Mouse (Mus musculus): ENCODE data around the gene Rbm19.

Gene Rbm19

DNA sequence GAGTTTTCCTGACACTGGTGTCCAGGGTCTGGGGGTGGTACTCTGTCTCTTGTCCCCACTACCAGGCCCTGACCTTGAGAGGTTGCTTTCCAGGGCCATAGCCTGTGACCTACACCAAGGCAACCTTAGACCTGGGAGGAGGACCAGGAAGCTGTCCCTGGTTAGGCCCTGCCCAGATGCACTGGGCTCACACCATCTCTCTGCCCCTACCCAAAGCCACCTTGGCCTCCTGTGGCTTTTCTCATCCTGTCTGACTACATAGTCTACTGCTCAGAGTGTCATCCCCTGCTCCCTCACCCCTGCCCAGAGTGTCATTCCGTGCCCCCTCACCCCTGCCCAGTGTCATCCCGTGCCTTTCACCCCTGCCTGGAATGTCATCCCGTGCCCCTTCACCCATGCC is 19.6 kb downstream of the Rbm19 start:
- no peak for DNase-seq

DNA sequence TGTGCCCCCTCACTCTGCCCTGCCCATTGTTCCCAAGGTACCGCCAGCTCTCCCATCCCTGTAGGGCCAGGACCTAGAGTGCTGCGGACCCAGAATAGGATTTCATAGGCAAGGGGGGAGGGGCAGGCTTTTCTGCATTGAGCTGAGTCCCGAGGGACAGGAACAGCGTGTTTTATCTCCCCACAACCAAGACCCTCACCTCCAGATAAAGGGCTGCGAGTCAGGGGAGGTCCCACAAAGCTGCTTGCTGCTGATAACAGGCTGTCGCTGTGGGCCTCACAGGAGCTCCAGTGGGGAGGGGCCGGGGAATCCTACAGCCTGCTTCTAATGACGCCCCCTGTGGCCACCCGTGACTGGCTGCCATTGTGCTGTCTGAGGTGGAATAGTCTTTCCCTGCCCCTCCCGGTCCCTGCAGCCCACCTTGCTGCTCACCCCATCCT is 20.0 kb downstream of the Rbm19 start:
- no peak for DNase-seq

DNA sequence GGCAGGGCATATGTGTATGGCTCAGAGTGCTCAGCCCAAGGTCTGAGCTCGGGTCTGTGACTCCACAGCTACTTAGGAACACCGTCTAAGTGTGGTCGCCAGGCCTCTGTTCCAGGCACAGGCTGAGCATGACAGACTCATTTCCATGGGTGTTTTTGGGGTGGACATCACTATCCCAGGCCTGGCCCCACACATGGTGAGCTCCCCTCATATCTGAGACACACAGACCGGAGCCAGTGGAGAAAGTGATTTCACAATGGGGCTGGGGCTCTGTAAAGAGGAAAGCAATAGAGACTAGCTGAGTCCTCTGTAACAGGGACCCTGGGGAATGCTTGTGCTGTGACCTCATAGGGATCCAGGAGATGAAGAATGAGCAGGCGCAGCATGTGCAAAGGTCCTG is 20.8 kb downstream of the Rbm19 start:
- DNase-seq = no peak

DNA sequence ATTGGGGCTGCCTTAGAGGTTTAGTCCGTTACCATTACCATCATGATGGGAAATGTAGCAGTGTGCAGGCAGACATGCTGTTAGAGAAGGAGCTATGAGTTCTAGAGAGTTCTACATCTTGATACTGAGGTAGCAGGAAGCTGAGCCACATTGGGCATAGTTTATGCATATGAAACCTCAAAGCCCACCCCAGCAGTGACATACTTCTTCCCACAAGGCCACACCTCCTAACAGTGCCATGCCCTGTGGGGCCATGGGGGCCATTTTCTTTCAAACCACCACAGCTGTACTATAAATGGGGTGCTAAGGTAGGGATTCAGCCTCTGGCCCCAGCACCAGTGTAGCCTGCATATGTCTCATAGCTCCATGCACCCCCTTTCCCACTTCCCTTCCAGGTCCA is 21.6 kb downstream of the Rbm19 start:
- no peak for DNase-seq

DNA sequence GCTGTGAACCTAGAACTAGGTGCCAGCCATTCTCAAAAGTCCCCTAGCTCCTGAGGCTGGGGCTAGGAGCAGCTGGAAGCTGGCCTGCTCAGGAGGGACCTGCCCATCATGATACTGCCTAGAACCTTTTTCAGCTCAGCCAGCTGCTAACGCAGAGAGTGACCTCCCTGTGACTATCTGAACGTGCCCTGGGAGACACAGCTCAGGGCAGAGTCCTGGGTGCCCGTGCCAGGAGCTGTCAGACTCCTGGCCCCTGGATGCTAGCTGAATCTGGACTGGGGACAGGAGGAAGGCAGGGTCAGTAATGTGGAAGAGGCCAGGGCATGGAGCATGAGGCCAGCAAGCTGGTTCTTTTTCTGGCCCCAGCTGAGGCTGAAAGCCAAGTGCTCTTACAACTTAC is 22.1 kb downstream of the Rbm19 start:
- no peak for DNase-seq

DNA sequence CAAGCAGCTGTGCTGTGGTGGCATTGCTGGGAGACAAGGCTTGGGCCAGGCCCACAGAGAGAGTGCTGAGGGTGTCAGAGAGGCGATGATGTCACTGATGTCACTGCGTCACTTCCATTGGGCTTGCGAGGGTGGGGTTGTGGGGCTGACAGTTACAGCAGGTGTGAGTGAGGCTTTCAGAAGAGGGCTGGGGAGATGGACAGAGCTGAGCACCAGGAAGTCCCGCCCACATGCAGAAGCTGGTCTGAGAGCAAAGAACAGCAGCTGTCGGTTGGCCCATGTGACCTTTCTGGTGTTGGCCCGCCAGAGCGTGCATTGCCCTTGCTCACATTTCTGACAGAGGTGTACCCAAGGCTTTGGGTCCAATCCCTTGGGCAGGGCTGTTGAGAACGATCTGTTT is 23.0 kb downstream of the Rbm19 start:
- no peak for DNase-seq

DNA sequence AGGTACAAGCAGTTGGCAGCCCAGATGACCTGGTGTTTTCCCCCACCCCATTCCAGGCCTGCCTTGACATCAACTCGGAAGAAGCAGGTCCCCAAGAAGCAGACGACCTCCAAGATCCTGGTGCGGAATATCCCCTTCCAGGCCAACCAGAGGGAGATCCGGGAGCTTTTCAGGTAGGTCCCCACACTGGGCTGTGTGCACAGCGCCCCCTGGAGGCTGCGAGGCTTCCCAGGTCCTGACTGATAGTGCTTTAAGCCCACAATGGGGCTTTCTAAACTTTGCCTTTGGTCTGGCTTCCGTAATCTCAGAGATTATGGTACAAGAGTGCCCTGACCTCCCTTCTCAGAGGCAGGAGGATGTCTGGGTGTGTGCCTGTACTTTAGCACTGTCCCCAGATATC is 27.7 kb downstream of the Rbm19 start:
- peak; percentile 13 for DNase-seq

DNA sequence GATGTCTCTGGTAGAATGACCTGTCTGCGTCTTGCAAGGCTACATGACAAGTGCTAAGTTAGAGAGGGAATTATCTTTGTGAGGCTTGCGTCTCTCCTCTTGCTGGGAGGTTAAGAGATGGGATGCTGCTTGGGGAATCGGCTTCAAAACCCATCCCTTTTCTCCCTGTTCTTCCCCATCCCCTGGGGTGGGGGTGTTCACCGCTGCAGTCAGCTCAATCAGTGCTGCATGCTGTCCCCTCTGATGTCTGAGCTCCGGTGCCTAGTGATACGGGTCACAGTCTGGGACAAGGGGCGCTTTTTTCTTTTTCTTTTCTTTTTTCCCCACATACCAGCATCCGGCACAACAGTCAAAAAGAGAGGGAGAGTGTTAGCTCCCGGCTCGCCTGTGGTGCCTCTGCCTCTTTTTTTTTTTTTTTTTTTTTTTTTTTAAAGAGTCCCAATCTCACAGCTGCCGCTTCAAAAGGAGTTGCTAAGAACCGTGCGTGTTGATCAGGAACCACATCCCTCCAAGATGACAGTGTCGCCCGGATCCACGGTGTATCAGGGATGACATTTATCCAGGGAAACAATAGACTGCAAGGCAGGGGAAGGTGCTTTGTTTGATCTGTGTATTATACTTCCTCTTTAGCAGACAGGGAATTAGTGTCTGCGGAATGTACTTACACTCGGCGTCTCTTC is 29.2 kb downstream of the Rbm19 start:
- no peak for DNase-seq

DNA sequence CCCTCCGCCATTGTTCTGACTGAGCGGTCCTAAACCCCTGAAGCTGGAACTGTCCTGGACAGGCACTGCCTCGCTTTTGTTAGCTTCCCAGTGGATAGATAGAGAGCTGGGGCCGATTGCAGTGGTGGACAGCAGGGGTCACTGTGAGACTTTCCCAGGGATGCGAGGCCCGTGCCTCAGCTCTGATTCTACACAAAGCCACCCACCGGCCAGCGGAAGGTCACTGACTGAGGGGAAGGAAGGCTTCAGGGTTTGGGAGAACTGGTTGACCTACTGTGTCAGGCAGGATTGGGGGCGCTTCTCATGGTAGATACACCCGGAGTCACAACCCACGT is 29.8 kb downstream of the Rbm19 start:
- DNase-seq = peak; percentile 49

DNA sequence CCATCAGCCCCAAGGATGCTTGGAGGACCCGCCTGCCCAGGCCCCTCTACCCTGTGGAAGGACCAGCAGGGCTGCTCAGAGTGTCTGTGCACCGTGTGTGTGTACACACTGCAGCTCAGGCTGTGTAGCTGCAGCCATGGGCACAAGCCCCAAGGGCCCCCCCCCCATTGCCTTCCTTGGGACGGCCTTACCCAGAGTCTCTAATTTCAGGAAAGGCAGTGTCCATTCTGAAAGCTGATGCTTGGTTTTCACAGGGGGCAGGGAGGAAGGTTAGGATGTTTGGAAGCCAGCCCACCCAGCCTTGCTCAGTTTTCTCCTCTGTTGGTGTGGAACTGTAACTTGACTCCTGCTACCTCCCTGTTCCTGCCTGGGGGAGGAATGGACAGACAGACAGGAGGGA is 30.6 kb downstream of the Rbm19 start:
- no peak for DNase-seq

DNA sequence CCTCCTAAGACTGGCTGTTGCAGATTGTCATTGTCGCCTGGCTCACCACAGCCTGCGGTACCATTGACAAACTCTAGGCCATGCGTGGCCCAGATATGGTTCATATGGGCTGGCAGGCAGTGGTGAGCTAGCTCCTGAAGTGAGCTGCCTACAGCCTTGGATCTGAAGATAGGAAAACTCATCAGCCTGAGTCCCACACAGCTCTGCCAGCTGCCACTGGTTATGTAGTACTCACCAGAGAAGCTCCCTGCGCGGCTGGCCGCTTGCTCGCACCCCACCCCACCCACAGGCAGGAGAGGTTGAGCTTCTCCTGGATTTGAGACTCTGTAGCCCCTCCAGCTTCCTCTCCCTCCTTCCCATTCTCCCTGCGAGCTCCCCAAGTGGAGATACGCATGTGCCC is 32.0 kb downstream of the Rbm19 start:
- DNase-seq = no peak

DNA sequence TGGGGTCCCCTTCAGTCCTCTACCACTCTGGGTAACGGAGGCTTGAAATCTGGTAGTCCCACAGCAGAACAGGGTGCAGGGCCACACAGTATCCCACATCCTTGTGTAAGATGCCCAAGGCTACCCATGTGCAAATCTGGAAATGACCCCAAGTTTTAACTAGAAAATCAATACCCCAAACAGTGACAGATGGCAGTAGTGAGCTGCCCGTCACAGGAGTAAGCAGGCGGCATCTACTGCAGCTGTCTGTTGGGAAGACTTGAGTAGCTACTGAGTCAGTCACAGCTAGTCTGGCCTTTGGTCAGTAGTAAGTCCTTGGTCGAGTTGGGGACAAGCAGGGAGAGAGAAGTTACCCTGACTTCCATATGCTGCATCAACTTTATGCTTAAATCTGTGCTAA is 34.9 kb downstream of the Rbm19 start:
- no peak for DNase-seq

DNA sequence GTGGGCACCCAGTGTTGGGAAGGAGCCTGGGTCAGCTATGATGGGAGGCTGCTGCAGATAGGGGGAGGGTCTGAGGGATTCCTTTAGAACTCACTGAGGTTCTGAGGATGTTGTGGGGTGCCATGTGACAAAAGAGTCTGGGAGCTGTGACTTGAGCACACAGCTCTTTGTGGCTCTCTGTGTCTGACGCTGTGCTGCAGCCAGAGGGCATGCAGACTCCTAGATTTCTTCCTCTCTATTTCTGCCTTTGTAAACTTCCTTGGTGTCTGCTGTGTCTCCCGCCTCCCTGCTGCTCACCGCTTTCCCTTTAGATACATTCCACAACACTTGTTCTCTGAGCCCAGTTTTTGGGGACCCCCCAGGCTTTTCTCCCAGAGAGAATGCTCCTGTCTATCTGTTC is 36.9 kb downstream of the Rbm19 start:
- DNase-seq = no peak

DNA sequence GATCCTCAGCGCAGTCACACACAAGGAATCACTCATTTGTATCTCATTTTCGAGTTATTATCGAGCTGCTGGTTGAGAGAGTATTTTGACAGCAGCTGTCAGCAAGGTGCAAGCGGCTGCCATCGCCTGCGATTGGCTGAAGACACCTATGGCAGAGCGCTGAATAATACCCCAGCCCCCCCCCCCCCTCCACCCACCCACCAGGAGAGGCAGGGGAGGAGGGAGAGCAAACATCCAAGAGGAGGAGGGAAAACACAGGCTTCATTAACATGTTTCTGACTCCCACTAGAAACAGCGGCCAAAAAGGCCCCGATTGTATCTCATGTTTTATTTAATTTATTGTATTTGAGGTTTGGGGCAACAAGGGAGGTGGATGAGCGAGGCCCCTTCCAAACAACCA is 39.4 kb downstream of the Rbm19 start:
- DNase-seq = no peak

DNA sequence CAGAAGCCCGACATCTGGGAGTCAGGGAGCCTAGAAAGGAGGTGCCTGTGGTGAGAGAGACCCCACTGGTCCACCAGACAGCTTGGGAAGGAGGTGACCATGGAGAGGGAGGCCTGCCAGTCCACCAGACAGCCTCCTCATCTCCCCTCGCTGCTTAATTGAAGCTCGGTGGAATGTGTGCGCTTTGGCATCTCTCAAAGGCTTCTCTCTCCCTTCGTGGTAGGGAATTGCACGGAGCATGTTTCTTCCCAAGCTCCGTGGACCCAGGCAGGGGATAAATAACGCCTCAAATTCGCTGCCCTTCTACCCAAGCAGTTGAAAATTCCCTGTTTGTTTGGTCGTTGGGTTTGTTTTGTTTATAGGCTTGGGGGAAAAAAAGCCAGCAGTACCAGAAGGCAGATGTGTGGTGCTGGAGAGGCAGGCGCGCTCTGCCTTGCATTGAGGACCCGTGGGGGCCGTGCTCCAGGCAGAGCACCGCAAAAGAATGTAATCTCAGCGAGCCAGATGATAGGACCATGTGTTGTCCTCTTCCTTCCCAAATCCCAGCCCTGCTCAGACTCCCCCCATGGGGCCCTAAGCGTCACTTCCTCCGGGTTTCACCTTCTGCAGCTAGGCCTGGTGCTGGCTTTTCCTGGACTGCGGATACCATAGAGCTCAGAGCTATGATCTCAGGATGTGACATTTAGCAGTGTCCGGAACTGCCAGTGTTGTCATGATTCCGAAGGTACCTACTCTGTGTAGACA is 40.1 kb downstream of the Rbm19 start:
- no peak for DNase-seq

DNA sequence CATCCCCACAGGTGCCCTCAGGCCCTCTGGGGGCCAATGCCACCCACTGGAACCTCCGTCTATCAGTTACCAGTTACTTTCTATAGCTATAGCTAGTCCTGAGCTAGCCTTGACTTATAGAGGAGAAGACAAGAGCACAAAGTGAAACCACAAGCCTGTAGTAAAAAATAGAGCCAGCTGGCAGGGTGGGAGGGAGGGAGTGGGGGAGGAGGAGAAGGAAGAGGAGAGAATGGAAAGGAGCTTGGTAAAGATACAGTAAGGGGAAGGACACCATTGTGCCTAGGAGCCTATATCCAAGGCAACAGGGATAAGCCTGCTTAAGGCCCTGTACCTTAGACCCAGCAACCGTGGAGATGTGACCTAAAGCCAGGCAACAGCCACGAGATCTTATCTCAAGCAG is 40.9 kb downstream of the Rbm19 start:
- DNase-seq = no peak

DNA sequence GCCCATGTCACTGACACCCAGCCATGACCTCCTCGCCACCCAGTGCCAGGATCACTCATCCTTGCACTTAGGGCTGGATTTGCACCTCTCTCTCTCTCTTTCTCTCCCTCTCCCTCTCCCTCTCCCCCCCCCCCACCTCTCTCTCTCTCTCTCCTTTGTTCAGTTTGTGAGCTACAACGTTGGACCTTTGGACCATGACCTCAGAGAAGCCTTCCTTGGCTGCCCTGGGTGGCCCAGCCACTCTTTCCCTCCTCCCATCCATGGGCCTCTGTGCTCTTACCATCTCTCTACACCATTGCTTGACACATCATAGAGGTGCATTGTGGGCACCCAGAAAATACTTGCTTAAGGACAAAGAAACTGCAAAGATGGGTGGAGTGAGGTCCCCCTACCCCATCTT is 42.2 kb downstream of the Rbm19 start:
- no peak for DNase-seq

DNA sequence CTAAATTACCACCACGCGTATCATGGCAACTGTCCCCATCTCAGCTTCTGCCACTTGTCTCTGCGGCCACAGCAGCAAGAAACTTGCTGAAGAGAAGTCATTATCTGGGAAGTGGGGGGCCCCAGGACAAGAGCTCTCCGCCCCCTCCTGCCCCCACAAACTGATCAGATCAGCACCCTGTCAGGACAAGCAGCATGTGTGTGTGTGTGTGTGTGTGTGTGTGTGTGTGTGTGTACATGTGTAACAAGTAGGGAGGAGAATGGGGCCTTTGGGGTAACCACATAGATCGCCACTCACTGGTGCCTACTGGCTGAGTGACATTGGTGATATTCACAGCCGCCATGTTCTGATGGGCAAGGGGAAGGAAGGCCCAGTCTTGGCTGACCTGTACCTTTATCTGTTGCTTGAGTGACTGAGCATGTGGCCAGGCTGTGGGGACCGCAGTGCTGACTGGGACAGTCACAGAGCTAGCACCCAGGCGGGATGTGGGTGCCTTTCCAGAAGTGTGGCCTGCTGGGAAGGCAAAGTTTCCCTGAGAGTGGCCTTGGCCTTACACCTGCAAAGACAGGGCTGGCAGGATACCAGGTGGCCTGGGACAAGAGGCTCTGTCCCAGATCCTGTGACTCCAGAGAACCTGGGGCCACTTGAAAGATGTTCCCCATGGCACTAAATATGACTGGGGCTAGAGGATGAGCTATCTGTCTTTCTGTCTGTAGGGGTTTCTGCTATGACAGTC is 44.8 kb downstream of the Rbm19 start:
- DNase-seq = no peak

DNA sequence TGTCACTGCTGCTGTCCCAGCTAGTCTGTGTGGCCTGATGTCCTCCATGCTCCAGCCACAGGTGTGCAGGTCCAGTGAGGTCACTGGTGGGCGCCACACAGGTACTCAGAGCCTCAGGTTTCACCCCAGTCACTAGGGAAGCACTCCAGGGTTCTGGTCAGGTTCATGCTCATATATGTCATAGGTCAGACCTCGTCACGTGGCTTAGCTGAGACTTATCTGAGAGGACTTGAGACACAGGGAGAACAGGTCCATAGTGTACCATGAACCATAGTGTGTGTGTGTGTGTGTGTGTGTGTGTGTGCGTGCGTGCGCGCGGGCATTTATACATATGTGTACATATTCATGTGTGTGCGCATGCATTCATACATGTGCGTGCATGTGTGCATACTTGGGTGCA is 46.4 kb downstream of the Rbm19 start:
- DNase-seq = no peak

DNA sequence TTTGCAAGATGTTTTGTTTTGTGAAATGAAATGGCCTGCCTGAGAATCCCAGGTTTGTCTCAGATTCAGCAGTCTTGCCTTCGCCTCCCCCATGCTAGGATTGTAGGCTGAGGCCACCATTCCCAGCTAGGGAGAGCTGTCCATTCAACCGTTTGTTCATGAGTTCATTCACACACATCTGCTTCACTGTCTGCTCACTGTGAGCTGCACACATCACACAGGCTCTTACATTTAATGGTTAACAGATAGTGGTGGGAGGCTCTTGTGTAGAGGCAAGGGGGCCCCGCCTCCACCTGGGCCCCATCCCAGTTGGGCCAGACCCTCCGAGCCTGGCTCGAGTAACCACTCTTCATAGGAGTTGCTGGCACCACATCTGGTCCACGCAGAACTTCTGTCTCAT is 47.2 kb downstream of the Rbm19 start:
- DNase-seq = no peak

DNA sequence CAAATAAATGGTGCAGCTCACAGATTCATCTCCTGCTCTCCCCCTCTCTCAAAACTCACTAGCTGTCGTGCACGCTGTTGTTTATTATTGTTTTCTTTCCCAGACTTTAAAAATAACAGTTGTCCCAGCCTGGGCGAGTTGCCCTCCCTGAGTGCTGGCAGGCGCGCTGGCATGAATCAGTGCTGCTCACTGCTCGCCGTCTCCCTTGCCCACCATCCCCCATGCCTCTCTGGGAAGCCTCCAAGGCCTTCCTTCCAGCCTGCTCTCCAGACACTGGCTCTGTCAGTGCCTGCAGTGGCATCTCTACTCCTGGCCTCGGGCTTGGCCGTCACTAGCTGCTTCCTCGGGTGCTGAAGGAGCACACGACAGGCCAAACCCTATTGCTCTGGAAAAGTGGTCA is 48.2 kb downstream of the Rbm19 start:
- DNase-seq = peak; percentile 14

DNA sequence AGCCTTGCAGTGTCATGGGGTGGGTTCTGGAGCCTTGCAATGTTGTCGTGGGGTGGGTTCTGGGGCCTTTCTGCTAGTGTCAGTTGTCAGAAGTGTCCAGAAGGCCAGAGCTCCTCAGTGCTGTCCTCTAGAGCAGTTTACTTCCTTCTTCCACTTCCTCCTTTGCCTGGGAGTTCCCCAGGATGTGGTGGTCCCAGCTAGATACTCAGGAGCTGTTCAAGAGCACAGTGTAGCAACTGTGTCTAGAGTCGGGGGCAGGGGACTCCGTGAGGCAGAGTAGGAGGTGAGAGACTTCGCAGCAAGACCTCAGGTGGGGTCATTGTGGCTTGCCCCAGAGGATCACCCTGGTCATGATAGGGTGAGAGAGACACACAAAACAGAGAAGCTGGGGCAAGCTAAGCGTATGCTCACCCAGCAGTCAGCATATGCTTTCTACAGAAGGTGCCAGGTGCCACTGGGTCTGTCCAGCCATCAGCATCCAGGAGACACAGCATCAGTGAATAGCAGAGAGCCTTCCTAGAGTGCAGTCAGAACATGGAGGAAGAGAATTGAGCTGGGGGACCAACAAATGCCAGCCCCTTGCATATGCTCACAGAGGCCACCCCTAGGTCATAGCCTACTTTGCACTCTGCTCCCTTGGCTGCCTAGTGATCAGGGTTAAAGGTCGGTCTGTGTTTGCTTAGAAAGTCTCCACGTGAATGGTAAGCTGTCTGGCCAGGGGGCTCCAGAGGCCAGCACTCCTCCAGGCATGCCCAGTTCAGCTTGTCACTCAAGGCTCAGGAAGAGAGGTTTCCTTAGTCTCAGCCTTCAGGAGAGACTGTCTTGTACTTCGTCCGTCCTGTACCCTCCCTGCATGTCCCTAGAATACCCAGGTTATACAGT is 49.0 kb downstream of the Rbm19 start:
- DNase-seq = no peak

DNA sequence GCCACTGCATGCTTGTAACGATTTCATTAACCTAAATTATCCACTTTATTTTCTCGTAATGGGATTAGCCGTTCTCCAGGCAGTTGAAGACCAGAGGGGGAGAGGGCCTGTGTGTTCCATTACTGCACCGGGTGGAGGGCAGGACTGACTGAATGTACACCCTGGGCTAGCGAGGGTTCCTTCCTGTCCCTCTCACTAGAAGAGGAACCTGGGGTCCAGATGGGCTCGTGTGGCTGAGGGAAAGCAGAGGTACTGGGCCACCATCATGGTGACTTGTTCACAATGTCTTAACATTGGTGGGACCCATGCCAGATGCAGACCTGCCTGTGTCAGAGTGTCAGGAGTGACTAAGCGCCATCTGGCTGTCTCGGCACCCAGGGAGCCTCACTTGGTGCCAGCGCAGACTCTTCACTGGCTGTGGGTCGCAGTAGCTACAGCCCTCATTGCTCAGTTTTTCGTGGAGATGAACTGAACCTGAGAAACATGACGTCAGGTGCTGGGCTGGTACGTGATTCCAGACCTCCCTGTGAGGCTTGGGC is 51.6 kb downstream of the Rbm19 start:
- DNase-seq = no peak

Measured in lung, postnatal 14 days (tissue).